Mouse (Mus musculus) liver, postnatal 0 days (tissue): ENCODE data around the gene Bcl7b. TPM values are rescaled to one million over a fixed set of nuclear protein-coding genes. Genes with fewer than 3 reads are reported as not detected.
A peak's percentile ranks its signal among the peaks of the same experiment; 100 is the strongest.
"Not testable (repeated sequence)": the region's sequence is repeated elsewhere in the genome, so short reads cannot be mapped to it uniquely, and the experiment has no call there.

Source experiments
- ATAC-seq: fragments of 200-750 bp; cut with Nextera tagmentation; 2 replicates; pipeline ENCODE4 v1.8.0; 2017; ENCODE audit warnings: mild to moderate bottlenecking, moderate library complexity
- DNase-seq: peaks from one replicate; pipeline ENCODE4 v3.0.0-alpha.2; 2016
- H3K27ac ChIP-seq: fragments of 300-500 bp; sonication (generic); 2 replicates; pipeline ENCODE4 v1.5.1; 2014; ENCODE audit warnings: antibody characterized with exemption, moderate library complexity, mild to moderate bottlenecking, low read depth
- H3K27me3 ChIP-seq: fragments of 300-500 bp; sonication (generic); 2 replicates; pipeline ENCODE4 v1.6.1; 2014; ENCODE audit warnings: low read length, control low read depth, mixed read lengths; ENCODE audit not compliant: insufficient read depth
- H3K36me3 ChIP-seq: fragments of 300-500 bp; sonication (generic); replicated peaks from 2 replicates; pipeline ENCODE4 v1.6.1; 2014; ENCODE audit warnings: mild to moderate bottlenecking, control low read depth, low read length, moderate library complexity, mixed read lengths; ENCODE audit not compliant: insufficient read depth
- H3K4me1 ChIP-seq: fragments of 300-500 bp; sonication (generic); 2 replicates; pipeline ENCODE4 v1.6.1; 2014; ENCODE audit warnings: antibody characterized with exemption, mild to moderate bottlenecking, control low read depth; ENCODE audit not compliant: insufficient read depth
- H3K4me2 ChIP-seq: fragments of 300-500 bp; sonication (generic); 2 replicates; pipeline ENCODE4 v1.6.1; 2014; ENCODE audit warnings: low read depth, mild to moderate bottlenecking, low read length, moderate library complexity, mixed read lengths
- H3K4me3 ChIP-seq: fragments of 300-500 bp; sonication (generic); 2 replicates; pipeline ENCODE4 v1.5.1; 2014; ENCODE audit warnings: low read depth, low read length
- H3K9ac ChIP-seq: fragments of 300-500 bp; sonication (generic); replicated peaks from 2 replicates; pipeline ENCODE4 v1.6.1; 2014; ENCODE audit warnings: mild to moderate bottlenecking, moderate library complexity
- H3K9me3 ChIP-seq: fragments of 300-500 bp; sonication (generic); 2 replicates; pipeline ENCODE4 v1.6.1; 2016; ENCODE audit warnings: mild to moderate bottlenecking, control low read depth, low read length, mixed read lengths
- CTCF ChIP-seq: sonication (generic); IDR thresholded peaks from 2 replicates; pipeline ENCODE4 v1.5.1; 2016; ENCODE audit warnings: antibody characterized with exemption, low read depth
- EP300 ChIP-seq: IDR thresholded peaks from 2 replicates; pipeline ENCODE4 v1.6.1; 2016; ENCODE audit warnings: antibody characterized with exemption, low read depth, mild to moderate bottlenecking
- WGBS: fragments of 180-500 bp; shearing (Covaris S2); extraction: QIAGEN DNeasy Blood & Tissue Kit; methylation state at CpG from one replicate; pipeline ENCODE4 v1.1.7; 2014; ENCODE audit not compliant: insufficient replicate concordance; 5-methylcytosine and 5-hydroxymethylcytosine counted together
- polyA plus RNA-seq: library from polyadenylated mRNA; unstranded; fragments of >200 nt; fragmentation: Nextera tagmentation; extraction: Ambion mirVana; gene quantifications from 2 replicates; pipeline ENCODE4 v1.2.1, GENCODE M21; 2015

Bcl7b gene
- polyA plus RNA-seq, 1 experiment from 2014 or later, result 32.6 TPM

GRCm38 (mm10) chr5:135202763-135203162 is 34.7 kb downstream of the Bcl7b start:
- Histone ChIP-seq H3K4me2 (no peak overlapping the region), H3K36me3 (peaks cover 77% of the 10 kb centered on the region), H3K4me3 (no peak overlapping the region), H3K4me1 (no peaks in the 10 kb centered on the region), H3K9ac (no peak overlapping the region), H3K27ac (no peak overlapping the region), H3K9me3 (no peaks in the 10 kb centered on the region), H3K27me3 (no peaks in the 10 kb centered on the region)
- DNase-seq (no peak), ATAC-seq (no peak)
- TF ChIP-seq EP300, result no peak
- TF ChIP-seq CTCF, result no peak
- 84% methylated on average over 3 of the region's 3 CpGs for WGBS

DNA sequence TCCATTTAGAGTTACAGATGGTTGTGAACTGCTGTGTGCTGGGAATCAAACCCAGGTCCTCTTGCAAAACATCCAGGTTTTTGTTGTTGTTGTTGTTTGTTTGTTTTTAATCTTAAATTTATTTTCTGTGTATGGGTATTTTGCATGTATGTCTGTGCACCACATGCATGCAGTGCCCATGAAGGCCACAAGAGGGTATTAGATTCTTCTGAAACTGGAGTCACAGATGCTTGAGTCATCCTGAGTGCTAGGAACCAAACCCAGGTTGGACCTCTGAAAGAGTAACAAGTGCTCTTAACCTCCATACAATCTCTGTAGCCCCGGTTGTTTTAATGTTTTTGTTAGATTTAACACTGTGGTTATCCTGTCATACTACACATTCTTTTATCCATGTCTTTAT is 40.1 kb downstream of the Bcl7b start:
- Histone ChIP-seq H3K27me3 (no peaks in the 10 kb centered on the region), H3K4me3 (no peak overlapping the region), H3K9ac (no peak overlapping the region), H3K36me3 (peaks cover 88% of the 10 kb centered on the region), H3K4me1 (no peaks in the 10 kb centered on the region), H3K9me3 (no peaks in the 10 kb centered on the region), H3K4me2 (no peak overlapping the region), H3K27ac (no peak overlapping the region)
- ATAC-seq (no peak), DNase-seq (no peak)
- 94% methylated on average over 1 of the region's 1 CpGs for WGBS
- TF ChIP-seq CTCF, result peak; percentile 41
- TF ChIP-seq EP300, result no peak

GRCm38 (mm10) chr5:135216871-135217270 is 48.8 kb downstream of the Bcl7b start:
- Histone ChIP-seq H3K27ac (no peak overlapping the region), H3K27me3 (no peaks in the 10 kb centered on the region)
- no peak for TF ChIP-seq EP300
- TF ChIP-seq CTCF, result no peak

DNA sequence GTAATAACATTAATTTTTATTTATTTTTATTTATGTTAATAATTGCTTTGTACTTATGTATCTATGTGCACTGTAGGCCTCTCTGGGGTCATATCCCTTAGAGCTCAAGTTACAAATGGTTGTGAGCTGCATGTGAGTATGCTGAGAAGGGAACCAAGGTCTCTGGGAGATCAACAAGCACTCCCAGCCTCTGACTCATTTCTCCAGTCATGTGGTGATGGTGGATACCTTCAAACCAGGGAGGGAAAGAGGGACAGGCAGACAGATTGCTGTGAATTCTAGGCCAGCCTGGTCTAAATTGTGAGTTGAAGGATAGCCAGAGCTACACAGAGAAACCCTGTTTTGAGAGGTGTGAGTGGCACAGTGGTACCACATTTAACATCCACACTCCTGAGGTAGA is 52.9 kb downstream of the Bcl7b start:
- no peak for DNase-seq
- H3K9me3 ChIP-seq, result no peaks in the 10 kb centered on the region
- H3K9ac ChIP-seq, result no peak overlapping the region
- H3K4me2 ChIP-seq, result no peak overlapping the region
- ATAC-seq, result no peak
- H3K27me3 ChIP-seq, result no peaks in the 10 kb centered on the region
- H3K27ac ChIP-seq, result no peak overlapping the region
- H3K4me1 ChIP-seq, result no peaks in the 10 kb centered on the region
- H3K36me3 ChIP-seq, result peaks cover 94% of the 10 kb centered on the region
- TF ChIP-seq CTCF (no peak), EP300 (no peak)
- H3K4me3 ChIP-seq, result no peak overlapping the region

More at GRCm38 (mm10) chr5:135216871-135217270, 48.8 kb downstream of the Bcl7b start:
- ATAC-seq (no peak), DNase-seq (no peak)
- Histone ChIP-seq H3K36me3 (peaks cover 96% of the 10 kb centered on the region), H3K4me2 (no peak overlapping the region), H3K4me3 (no peak overlapping the region), H3K9me3 (no peaks in the 10 kb centered on the region), H3K9ac (no peak overlapping the region), H3K4me1 (no peaks in the 10 kb centered on the region)
- 86% methylated on average over 6 of the region's 6 CpGs for WGBS

DNA sequence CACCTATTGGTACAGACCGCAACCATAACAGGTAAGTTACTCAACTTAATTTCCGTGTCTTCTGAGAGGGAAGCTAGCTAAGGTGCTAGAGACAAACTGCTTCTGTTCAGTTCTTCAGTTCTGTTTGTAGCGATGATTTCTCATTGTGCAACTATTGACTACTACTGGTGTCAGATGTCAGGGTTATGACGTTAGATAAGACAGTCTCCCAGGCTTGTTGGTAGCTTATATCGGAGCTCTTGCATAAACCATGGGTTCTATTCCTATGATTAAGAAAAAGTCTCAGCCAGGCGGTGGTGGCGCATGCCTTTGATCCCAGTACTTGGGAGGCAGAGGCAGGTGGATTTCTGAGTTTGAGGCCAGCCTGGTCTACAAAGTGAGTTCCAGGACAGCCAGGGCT is 54.0 kb downstream of the Bcl7b start:
- Histone ChIP-seq H3K4me2 (no peak overlapping the region), H3K4me1 (no peaks in the 10 kb centered on the region), H3K9me3 (no peaks in the 10 kb centered on the region), H3K36me3 (peaks cover 91% of the 10 kb centered on the region), H3K9ac (no peak overlapping the region), H3K27me3 (no peaks in the 10 kb centered on the region), H3K27ac (no peak overlapping the region), H3K4me3 (no peak overlapping the region)
- WGBS, result 86% methylated on average over 7 of the region's 7 CpGs
- TF ChIP-seq EP300 (no peak), CTCF (no peak)
- DNase-seq (no peak), ATAC-seq (no peak)

GRCm38 (mm10) chr5:135224169-135224568 is 56.1 kb downstream of the Bcl7b start:
- Histone ChIP-seq H3K27me3 (no peaks in the 10 kb centered on the region), H3K9ac (no peak overlapping the region), H3K4me3 (no peak overlapping the region), H3K36me3 (peaks cover 87% of the 10 kb centered on the region), H3K4me2 (no peak overlapping the region), H3K9me3 (no peaks in the 10 kb centered on the region), H3K27ac (no peak overlapping the region), H3K4me1 (no peaks in the 10 kb centered on the region)
- 90% methylated on average over 3 of the region's 3 CpGs for WGBS
- DNase-seq (no peak), ATAC-seq (no peak)
- TF ChIP-seq EP300 (no peak), CTCF (no peak)

DNA sequence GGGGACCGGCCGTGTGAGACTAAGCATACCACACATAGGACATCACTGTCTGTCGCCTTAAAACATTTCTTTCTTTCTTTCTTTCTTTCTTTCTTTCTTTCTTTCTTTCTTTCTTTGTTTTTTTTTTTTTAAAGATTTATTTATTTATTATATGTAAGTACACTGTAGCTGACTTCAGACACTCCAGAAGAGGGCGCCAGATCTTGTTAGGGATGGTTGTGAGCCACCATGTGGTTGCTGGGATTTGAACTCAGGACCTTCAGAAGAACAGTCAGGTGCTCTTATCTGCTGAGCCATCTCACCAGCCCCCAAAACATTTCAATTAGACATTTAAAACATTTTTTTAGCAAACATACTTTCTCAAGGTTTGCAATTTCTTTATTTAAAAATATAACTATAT is 57.8 kb downstream of the Bcl7b start:
- not testable (repeated sequence) for DNase-seq, H3K9ac ChIP-seq
- WGBS, result 92% methylated on average over 4 of the region's 4 CpGs

More for the DNA sequence above, 57.8 kb downstream of the Bcl7b start:
- not testable (repeated sequence) for H3K27ac ChIP-seq, H3K4me3 ChIP-seq, H3K27me3 ChIP-seq, H3K4me2 ChIP-seq, H3K4me1 ChIP-seq, ATAC-seq, H3K9me3 ChIP-seq
- H3K36me3 ChIP-seq, result peaks cover 87% of the 10 kb centered on the region
- 0 out of 2 replicates have a peak, but pooled peaks have one; percentile 12 for TF ChIP-seq CTCF
